Mouse (Mus musculus): ENCODE measurements at regions not wholly inside any gene's neighbourhood (a gene's known extent, or its start where the extent isn't known, plus 50 kb on each side); places are given as distances from the start of the nearest gene placed in this dataset.

DNA sequence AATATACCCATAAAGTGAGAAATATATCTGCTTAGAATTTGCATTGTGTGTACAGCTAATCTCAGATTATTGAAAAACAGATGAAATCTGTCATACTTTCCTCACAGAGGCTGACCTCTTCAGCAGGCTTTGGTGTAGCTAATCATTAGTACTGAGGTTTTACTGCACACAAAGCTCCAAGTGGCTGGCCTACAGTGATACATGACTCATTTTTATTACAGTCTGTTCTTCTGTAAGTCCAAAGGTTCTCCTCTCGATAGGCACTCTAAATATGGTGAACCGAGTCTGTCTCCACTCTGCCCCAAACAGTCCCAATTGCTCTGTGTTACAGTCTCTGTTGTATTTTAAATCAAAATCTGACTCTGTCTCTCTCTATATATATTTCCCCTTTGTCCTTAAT is 87.7 kb upstream of the Cacna2d1 start:
- no peaks in the 10 kb centered on the region for H3K27me3 ChIP-seq (ENCODE audit: control insufficient read depth, insufficient read depth, insufficient read length)
- no peak for TF ChIP-seq POLR2AphosphoS2 (IDR thresholded peaks at IDR 0.05; ENCODE audit: insufficient read length, low read depth)
- no peak for TF ChIP-seq MYOG (IDR thresholded peaks at IDR 0.05; ENCODE audit: control insufficient read depth in 1 of 3, insufficient read depth in 1 of 3, insufficient read length in 2 of 3, low read depth in 2 of 3)
- no peak for TF ChIP-seq MYOD1 (IDR thresholded peaks at IDR 0.05; ENCODE audit: control insufficient read depth in 1 of 3, insufficient read length in 2 of 3, low read depth in 2 of 3)
- TF ChIP-seq SRF (IDR thresholded peaks at IDR 0.05; ENCODE audit: control insufficient read depth, insufficient read length, low read depth), result no peak
- no peak for TF ChIP-seq POLR2A (IDR thresholded peaks at IDR 0.05; ENCODE audit: insufficient read length, low read depth)
- TF ChIP-seq TCF3 (IDR thresholded peaks at IDR 0.05; ENCODE audit: insufficient read length, low read depth), result no peak
- no peak for TF ChIP-seq USF1 (IDR thresholded peaks at IDR 0.05; ENCODE audit: low read depth)
- no peak for TF ChIP-seq MAX (IDR thresholded peaks at IDR 0.05; ENCODE audit: low read depth)
- TF ChIP-seq TCF12 (IDR thresholded peaks at IDR 0.05; ENCODE audit: insufficient read depth, poor library complexity, severe bottlenecking), result no peak
- H3ac ChIP-seq (ENCODE audit: control insufficient read depth, insufficient read length), result no peak overlapping the region
- H3K36me3 ChIP-seq (ENCODE audit: control insufficient read depth, insufficient read depth), result no peaks in the 10 kb centered on the region
- H3K4me2 ChIP-seq (ENCODE audit: low read depth), result no peak overlapping the region
- H3K79me2 ChIP-seq (ENCODE audit: control insufficient read depth, insufficient read depth), result no peaks in the 10 kb centered on the region
- no peak overlapping the region for H3K4me3 ChIP-seq

DNA sequence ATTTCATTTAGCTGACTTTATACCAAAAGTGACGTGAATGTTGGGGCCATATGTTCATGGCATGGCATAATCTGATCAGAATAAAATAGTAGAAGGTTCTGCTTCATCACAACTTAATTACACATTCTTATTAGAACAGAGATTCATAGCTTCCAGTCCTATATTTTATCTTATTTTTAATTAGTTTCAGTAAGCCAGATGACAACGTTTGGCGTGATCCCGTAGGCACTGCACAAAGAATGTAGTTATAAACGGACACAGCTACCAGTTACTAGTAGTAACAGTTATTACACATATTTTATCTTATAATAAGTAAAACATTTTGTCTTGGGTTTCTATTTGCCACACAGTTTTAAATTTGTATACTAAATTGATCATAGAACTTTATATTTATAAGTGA is 85.0 kb upstream of the Cacna2d1 start:
- TF ChIP-seq CEBPB (IDR thresholded peaks at IDR 0.05; ENCODE audit: insufficient read depth, poor library complexity, severe bottlenecking) (no peak), MYOG (IDR thresholded peaks at IDR 0.05; ENCODE audit: control insufficient read depth in 1 of 3, insufficient read depth in 1 of 3, insufficient read length in 2 of 3, low read depth in 2 of 3) (no peak), E2F4 (IDR thresholded peaks at IDR 0.05; ENCODE audit: insufficient read depth) (no peak), POLR2A (IDR thresholded peaks at IDR 0.05; ENCODE audit: insufficient read length, low read depth) (no peak), TCF12 (IDR thresholded peaks at IDR 0.05; ENCODE audit: insufficient read depth, poor library complexity, severe bottlenecking) (no peak), USF1 (IDR thresholded peaks at IDR 0.05; ENCODE audit: low read depth) (no peak), MAX (IDR thresholded peaks at IDR 0.05; ENCODE audit: low read depth) (no peak), SRF (IDR thresholded peaks at IDR 0.05; ENCODE audit: control insufficient read depth, insufficient read length, low read depth) (no peak), TCF3 (IDR thresholded peaks at IDR 0.05; ENCODE audit: insufficient read length, low read depth) (no peak), REST (IDR thresholded peaks at IDR 0.05; ENCODE audit: insufficient read depth, insufficient read length) (no peak), POLR2AphosphoS2 (IDR thresholded peaks at IDR 0.05; ENCODE audit: insufficient read length, low read depth) (no peak), MYOD1 (IDR thresholded peaks at IDR 0.05; ENCODE audit: control insufficient read depth in 1 of 3, insufficient read length in 2 of 3, low read depth in 2 of 3) (no peak)

DNA sequence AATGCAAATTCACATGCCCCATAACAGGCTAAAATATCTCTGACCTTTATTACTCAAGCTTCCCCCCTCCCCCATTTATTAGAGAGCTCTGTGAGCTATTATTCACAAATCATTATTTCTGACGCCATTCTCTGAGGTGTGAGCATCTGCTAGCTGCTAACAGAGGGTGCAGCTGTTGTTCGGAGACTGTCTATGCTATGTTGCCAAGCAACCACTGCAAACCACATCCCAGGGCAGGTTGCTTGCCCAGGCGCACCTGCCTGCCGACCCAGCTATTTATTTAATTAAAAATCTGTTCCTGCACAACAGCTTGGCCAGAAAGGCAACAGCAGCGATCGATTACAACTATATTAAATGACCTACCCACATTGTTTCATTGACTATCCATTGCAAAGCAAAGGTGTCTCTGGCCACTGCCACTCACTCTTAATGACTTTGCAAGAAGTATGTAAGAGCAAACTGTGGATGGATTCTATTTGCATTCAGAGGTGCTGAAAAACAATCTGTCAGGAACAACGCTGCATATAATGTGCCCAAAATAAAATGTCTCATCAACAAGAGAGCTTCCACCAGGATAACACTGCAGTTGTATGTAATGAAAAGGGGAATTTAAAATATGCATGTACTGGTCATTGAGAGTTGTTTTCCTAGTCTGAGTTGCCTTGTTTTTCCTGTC is 84.2 kb upstream of the Cacna2d1 start:
- TF ChIP-seq USF1 (IDR thresholded peaks at IDR 0.05; ENCODE audit: low read depth) (no peak), POLR2AphosphoS2 (IDR thresholded peaks at IDR 0.05; ENCODE audit: insufficient read length, low read depth) (no peak), MAX (IDR thresholded peaks at IDR 0.05; ENCODE audit: low read depth) (no peak), SRF (IDR thresholded peaks at IDR 0.05; ENCODE audit: control insufficient read depth, insufficient read length, low read depth) (no peak), POLR2A (IDR thresholded peaks at IDR 0.05; ENCODE audit: insufficient read length, low read depth) (no peak), TCF3 (IDR thresholded peaks at IDR 0.05; ENCODE audit: insufficient read length, low read depth) (no peak), MYOD1 (IDR thresholded peaks at IDR 0.05; ENCODE audit: control insufficient read depth in 1 of 3, insufficient read length in 2 of 3, low read depth in 2 of 3) (peak in 2 of 3 experiments; percentile 54 to 82), MYOG (IDR thresholded peaks at IDR 0.05; ENCODE audit: control insufficient read depth in 1 of 3, insufficient read depth in 1 of 3, insufficient read length in 2 of 3, low read depth in 2 of 3) (peak in 2 of 3 experiments; percentile 40 to 52)
- H3K4me3 ChIP-seq, result no peak overlapping the region
- H3K36me3 ChIP-seq (ENCODE audit: control insufficient read depth, insufficient read depth), result no peaks in the 10 kb centered on the region
- no peak overlapping the region for H3K4me2 ChIP-seq (ENCODE audit: low read depth)
- no peak overlapping the region for H3ac ChIP-seq (ENCODE audit: control insufficient read depth, insufficient read length)
- no peaks in the 10 kb centered on the region for H3K79me2 ChIP-seq (ENCODE audit: control insufficient read depth, insufficient read depth)
- H3K27me3 ChIP-seq (ENCODE audit: control insufficient read depth, insufficient read depth, insufficient read length), result no peaks in the 10 kb centered on the region

More for the DNA sequence above, 85.0 kb upstream of the Cacna2d1 start:
- no peak overlapping the region for H3K4me2 ChIP-seq (ENCODE audit: low read depth)
- no peak overlapping the region for H3K4me3 ChIP-seq
- no peaks in the 10 kb centered on the region for H3K27me3 ChIP-seq (ENCODE audit: control insufficient read depth, insufficient read depth, insufficient read length)
- no peaks in the 10 kb centered on the region for H3K79me2 ChIP-seq (ENCODE audit: control insufficient read depth, insufficient read depth)
- H3K36me3 ChIP-seq (ENCODE audit: control insufficient read depth, insufficient read depth), result no peaks in the 10 kb centered on the region
- H3ac ChIP-seq (ENCODE audit: control insufficient read depth, insufficient read length), result no peak overlapping the region

- H3K27me3 ChIP-seq (ENCODE audit: control insufficient read depth, insufficient read depth, insufficient read length), result no peaks in the 10 kb centered on the region
- H3K36me3 ChIP-seq (ENCODE audit: control insufficient read depth, insufficient read depth), result no peaks in the 10 kb centered on the region
- TF ChIP-seq USF1 (IDR thresholded peaks at IDR 0.05; ENCODE audit: low read depth), result no peak
- H3K79me2 ChIP-seq (ENCODE audit: control insufficient read depth, insufficient read depth), result no peaks in the 10 kb centered on the region
- H3ac ChIP-seq (ENCODE audit: control insufficient read depth, insufficient read length), result no peak overlapping the region
- H3K4me3 ChIP-seq, result no peak overlapping the region
- H3K4me2 ChIP-seq (ENCODE audit: low read depth), result no peak overlapping the region
Observed at GRCm38 (mm10) chr5:15854752-15855151, 79.7 kb upstream of the Cacna2d1 start.

DNA sequence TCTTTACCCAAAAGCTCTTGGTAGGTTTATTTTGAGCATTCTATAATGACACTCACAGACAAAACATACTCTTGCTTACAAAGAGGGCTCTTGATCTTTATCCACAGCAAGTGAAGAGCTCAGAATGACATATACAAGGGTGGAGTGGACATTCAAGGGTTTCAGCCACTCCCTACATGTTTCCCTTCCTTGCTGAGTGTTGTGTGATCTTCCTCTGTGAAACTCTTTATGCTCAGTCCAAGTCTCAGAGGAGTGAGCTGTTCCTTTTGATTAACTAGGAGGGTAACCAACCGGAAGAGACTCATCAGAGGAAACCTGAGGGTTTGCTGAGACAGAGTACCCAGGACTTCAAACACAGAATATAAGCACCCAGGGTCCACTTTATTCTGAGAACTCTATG is 77.5 kb upstream of the Cacna2d1 start:
- no peak overlapping the region for H3ac ChIP-seq (ENCODE audit: control insufficient read depth, insufficient read length)
- no peaks in the 10 kb centered on the region for H3K27me3 ChIP-seq (ENCODE audit: control insufficient read depth, insufficient read depth, insufficient read length)
- TF ChIP-seq MAX (IDR thresholded peaks at IDR 0.05; ENCODE audit: low read depth) (no peak), USF1 (IDR thresholded peaks at IDR 0.05; ENCODE audit: low read depth) (no peak)
- no peak overlapping the region for H3K4me2 ChIP-seq (ENCODE audit: low read depth)
- no peak overlapping the region for H3K4me3 ChIP-seq
- no peaks in the 10 kb centered on the region for H3K36me3 ChIP-seq (ENCODE audit: control insufficient read depth, insufficient read depth)
- H3K79me2 ChIP-seq (ENCODE audit: control insufficient read depth, insufficient read depth), result no peaks in the 10 kb centered on the region

All from myocyte (in vitro differentiated cells).